Mouse (Mus musculus) neural tube, embryonic 10.5 days (tissue): Measurements from ENCODE around the gene Sh3pxd2b.
A peak's percentile ranks its signal among the peaks of the same experiment; 100 is the strongest.

ENCODE experiments used
- DNase-seq: peaks from one replicate; pipeline ENCODE4 v3.0.0-alpha.2; 2017; ENCODE audit warnings: low spot score; ENCODE audit errors: extremely low spot score

The Sh3pxd2b gene

DNA sequence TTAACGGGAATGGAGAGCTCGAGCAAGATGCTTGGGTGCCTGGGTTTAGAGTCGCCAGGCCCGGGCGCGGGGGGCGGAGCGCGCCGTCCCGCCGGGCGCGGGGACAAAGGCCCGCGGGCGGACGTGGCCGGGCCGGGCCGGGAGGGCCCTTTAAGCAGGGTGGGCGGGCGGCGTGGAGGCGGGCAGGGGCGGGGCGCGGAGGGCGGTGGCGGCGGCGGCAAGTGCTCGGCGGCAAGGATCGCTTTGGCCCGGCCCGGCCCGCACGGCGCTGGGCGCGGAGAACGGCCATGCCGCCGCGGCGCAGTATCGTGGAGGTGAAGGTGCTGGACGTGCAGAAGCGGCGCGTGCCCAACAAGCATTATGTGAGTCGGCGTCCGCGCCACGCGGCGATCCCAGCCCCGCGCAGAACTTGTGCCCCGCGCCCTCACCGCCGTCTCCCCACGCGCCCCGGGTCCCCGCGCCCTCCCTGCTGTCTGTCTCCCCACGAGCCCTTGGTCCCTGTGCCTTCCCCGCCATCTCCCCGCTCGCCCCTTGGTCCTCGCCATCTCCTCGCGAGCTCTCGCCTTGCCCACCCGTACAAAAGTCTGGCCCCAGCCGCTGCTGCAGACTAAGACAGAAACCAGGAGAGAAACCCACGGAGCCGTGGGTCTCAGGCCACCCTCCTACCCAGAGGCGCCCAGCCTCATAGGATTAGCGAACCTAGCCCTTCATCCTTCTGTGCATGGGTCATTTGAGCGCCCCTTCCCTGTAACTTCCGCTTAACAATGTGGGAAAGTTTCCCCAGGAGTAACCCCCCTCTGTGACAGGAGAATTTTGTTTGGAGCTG lies at the start of gene Sh3pxd2b:
TSS of gene Sh3pxd2b (plus strand) at position 214 of the 826 bp plus-strand sequence.
- peak; percentile 82 for DNase-seq

- DNase-seq: no peak
Observed at GRCm38 (mm10) chr11:32297866-32298531, 49.6 kb upstream of the Sh3pxd2b start.

- no peak for DNase-seq
Observed at GRCm38 (mm10) chr11:32298532-32298918, 49.1 kb upstream of the Sh3pxd2b start.

GRCm38 (mm10) chr11:32299865-32300264 lies 47.8 kb upstream of the Sh3pxd2b start, which contains the start of gene Hbq1a:
Hbq1a (plus strand) TSS chr11:32300069.
- peak; percentile 65 for DNase-seq

DNA sequence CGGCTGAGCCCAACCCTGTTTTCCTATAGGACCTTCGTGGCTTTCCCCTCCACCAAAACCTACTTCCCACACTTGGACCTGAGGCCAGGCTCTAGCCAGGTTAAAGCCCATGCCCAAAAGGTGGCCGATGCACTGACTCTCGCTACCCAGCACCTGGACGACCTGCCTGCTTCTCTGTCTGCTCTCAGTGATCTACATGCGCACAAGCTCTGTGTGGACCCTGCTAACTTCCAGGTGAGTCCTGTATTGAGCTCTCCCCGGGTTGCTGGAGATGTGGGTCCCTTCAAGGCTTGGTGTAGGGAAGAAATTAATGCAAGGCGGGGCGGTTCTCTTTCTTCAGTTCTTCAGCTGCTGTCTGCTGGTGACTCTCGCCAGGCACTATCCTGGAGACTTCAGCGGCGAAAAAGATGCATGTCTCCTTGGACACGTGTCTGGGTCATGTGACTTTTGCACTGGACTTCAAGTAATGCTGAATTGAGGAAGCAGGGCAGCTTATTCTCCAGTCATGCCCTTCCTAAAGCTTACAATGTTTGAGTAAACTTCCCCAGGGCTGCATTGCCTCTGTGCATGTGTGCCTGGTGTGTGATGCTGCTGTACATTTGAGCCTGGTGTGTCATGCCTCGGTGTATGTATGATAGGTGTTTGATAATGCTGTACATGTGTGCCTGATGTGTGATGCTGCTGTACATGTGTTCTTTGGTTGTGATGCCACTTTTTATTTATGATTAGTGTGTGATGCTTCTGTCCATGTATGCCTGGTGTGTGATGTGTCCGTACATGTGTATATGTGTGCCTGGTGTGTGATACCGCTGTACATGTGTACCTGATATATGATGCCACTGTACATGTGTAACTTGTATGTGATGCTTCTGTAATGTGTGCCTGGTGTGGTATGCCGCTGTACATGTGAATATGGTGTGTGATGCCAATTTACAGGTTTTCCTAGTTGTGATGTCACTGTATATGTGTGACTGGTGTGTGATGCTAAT lies 47.0 kb upstream of the Sh3pxd2b start:
- DNase-seq: no peak

GRCm38 (mm10) chr11:32301506-32301905 lies 46.1 kb upstream of the Sh3pxd2b start:
- DNase-seq: no peak

DNA sequence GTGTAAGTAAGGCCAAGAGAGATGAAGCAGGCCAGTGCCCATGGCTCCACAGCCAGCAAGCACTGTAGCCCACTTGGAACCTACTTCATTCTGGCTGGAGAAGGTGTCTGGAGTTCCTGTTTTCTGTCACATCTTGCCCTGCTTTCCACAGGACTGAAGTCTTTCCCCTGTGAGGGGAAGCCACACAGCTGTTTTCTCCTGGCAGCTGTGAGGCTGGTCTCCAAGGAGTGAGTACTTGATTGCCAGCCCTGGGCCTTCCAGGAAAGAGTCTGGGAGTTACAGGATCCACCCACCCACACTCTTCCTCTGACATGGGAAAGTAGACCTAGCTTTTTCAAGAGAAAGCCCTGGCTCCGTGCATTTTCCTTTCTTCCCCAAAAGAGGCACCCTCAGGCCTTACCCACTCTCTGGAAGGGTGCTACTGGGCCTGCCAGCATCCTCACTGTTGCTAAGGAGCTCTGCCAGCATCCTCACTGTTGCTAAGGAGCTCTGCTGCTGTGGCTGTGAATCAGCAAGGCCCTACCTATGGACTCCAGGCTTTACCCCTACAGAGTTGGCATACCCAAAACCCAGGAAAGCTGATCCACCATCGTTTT lies 44.7 kb upstream of the Sh3pxd2b start:
- no peak for DNase-seq

DNA sequence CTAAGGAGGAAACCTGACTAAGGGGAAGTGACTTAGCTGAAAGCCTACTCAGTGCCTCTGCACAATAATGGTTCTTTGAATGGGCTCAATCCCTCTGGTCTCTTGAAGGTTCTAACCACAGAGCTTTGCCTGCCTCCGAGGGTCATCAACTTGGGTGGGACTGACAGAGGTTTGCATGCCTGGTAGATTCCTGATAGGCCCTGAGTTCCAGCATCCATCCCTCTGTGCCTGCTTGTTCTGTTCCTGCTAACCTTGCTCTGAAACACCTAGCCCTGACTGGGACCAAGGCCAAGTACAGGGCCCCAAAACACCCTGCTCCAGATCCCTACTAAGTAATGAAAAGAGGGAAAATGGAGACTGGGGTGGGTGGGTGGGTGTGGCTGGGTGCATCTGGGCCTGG lies 44.2 kb upstream of the Sh3pxd2b start:
- no peak for DNase-seq

DNA sequence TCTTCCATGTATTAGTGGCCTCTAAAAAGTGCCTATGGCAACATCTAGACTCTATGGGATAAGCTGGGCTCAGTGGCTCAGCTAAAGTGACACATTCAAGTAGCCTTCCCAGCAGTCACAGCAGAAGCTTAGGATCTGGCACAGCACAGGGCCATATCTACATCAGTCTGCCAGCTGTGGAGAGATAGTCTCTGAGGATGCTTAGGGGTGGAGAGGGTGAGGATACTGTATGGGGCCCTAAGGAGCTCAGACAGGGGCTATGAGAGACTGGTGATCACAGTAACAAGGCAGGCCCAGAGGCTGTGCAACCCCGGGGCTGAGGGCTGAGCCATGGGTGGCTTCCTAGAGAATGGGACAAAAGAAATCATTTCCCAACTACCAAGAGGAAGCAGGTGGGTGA lies 40.6 kb upstream of the Sh3pxd2b start:
- DNase-seq: no peak

- DNase-seq: no peak
Observed at GRCm38 (mm10) chr11:32309446-32309845, 38.2 kb upstream of the Sh3pxd2b start.

DNA sequence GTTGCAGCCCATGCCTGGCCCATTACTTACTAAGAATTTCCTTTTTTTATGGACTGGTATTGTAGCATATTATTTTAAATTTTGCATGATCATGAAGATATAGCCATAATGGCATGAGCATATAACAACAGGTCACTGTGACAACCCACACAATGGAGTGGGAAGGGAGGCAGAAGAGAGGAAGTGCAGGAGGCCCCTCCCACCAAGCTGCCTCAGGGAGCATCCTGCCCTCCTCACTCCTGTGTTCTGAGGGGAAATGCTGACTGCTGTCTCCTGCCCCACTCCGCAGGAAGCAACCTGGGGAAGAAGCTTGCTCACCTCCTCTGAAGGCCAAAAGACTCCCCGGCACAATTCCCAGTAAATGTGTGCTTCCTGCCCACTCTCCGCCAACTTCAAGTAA lies 37.7 kb upstream of the Sh3pxd2b start:
- DNase-seq: no peak

- no peak for DNase-seq
Observed at GRCm38 (mm10) chr11:32316009-32316408, 31.6 kb upstream of the Sh3pxd2b start.

GRCm38 (mm10) chr11:32320507-32321195 lies 27.0 kb upstream of the Sh3pxd2b start:
- DNase-seq: no peak

DNA sequence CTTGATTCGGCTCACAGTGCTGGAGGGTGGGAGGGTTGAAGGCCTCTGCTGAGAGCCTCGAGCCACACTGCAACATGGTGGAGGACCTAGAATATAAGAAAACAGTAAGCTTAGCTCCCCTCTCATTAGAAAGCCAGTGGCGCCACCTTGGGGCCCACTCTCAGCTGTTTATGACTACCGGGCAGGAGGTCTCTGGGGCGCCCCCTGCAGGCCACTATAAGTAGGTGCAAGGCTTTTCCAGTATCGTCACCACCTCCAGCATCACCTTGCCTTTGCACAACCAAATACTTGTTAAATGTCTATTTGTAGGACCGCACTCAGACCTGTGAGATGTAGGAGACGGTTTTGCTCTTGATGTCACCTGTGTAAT lies 26.4 kb upstream of the Sh3pxd2b start:
- DNase-seq: peak; percentile 49

GRCm38 (mm10) chr11:32324609-32325008 lies 23.0 kb upstream of the Sh3pxd2b start:
- DNase-seq: peak; percentile 95

DNA sequence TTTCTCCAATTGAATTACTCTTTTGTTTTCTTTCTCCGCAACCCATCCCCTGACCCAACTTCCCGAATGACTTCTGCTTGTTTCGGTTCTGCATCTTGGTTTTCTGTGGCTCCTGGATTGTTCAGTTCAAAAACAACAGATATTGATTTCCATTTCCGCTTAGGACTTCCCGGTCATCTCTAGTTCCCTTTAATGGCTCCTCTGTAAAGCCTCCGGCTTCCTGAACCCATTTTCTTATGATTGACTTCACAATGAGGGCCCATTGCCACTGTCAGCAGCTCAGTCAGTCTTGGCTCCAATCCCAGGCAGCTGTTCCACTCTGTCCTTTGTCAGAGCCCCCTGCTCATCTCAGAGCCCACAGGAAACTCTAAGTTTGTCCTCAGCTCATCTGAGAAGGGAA lies 16.5 kb upstream of the Sh3pxd2b start:
- no peak for DNase-seq

DNA sequence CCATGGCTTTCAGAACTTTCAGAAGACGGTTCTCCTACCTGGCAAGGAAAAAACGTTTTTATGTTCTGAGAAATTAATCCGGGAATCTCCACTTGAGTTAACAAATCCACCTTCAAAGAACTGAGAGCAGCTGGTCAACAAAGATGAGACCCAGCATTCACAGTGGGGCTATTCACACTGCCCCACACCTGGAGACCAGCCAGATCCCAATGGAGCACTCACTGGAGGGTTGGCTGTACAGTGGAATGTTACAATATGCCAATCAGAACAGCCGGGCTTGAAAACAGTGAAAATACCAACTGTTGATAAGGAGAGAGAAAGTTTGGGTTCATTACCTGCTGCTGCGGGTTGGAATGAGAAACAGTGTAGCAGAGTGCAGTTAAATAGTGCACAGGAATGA lies 15.8 kb upstream of the Sh3pxd2b start:
- DNase-seq: no peak

- no peak for DNase-seq
Observed at GRCm38 (mm10) chr11:32333235-32333634, 14.4 kb upstream of the Sh3pxd2b start.

GRCm38 (mm10) chr11:32336435-32336907 lies 11.1 kb upstream of the Sh3pxd2b start:
- DNase-seq: no peak

DNA sequence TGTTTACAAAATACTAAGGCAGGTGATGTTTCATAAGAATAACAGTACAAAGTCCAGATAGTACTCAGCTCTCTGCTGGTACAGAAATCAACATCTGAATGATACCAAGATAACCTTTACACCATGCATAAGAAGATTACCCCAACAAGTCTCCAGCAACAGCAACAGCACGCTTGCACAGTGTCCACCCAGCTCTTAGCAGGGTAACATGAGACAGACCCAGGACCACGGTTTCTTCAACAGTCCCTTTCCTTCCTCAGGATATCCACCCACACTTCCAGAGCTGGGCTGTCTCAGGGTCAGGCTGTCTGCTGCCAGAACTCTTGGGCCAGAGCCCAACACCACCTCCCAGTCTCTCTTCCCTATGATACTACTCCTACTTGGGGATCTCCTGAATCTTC lies 8.5 kb upstream of the Sh3pxd2b start:
- DNase-seq: no peak
